Mouse (Mus musculus): ENCODE data around the gene Cst6.
"Not testable (repeated sequence)": the region's sequence is repeated elsewhere in the genome, so short reads cannot be mapped to it uniquely, and the experiment has no call there.

The Cst6 gene

GRCm38 (mm10) chr19:5349502-5349873, at the start of gene Cst6:
TSS of gene Cst6 (minus strand) at chr19:5349574.
- not testable (repeated sequence) for DNase-seq (ENCODE audit: low spot score)

- no peak for DNase-seq (ENCODE audit: low spot score)
These were observed 46.0 kb upstream of the Cst6 start for GRCm38 (mm10) chr19:5395371-5395770.

GRCm38 (mm10) chr19:5394168-5394567, 44.8 kb upstream of the Cst6 start:
- DNase-seq (ENCODE audit: low spot score): no peak

GRCm38 (mm10) chr19:5392892-5393291, 43.5 kb upstream of the Cst6 start:
- no peak for DNase-seq (ENCODE audit: low spot score)

- no peak for DNase-seq (ENCODE audit: low spot score)
These were observed 41.0 kb upstream of the Cst6 start for GRCm38 (mm10) chr19:5390416-5390815.

GRCm38 (mm10) chr19:5389647-5390046, 40.3 kb upstream of the Cst6 start:
- peak; percentile 65 for DNase-seq (ENCODE audit: low spot score)

- peak; percentile 92 for DNase-seq (ENCODE audit: low spot score)
These were observed 39.3 kb upstream of the Cst6 start, which contains the start of gene Sart1 for GRCm38 (mm10) chr19:5388588-5389242. TSS of gene Sart1 (minus strand) at chr19:5388703.

GRCm38 (mm10) chr19:5388011-5388441, 38.7 kb upstream of the Cst6 start:
- DNase-seq (ENCODE audit: low spot score): no peak

- DNase-seq (ENCODE audit: low spot score): no peak
These were observed 35.3 kb upstream of the Cst6 start for GRCm38 (mm10) chr19:5384715-5385114.

- DNase-seq (ENCODE audit: low spot score): no peak
These were observed 34.0 kb upstream of the Cst6 start for GRCm38 (mm10) chr19:5383326-5383725.

GRCm38 (mm10) chr19:5377446-5377845, 28.1 kb upstream of the Cst6 start:
- DNase-seq (ENCODE audit: low spot score): no peak

GRCm38 (mm10) chr19:5374748-5375147, 25.4 kb upstream of the Cst6 start:
- DNase-seq (ENCODE audit: low spot score): no peak

- no peak for DNase-seq (ENCODE audit: low spot score)
These were observed 24.8 kb upstream of the Cst6 start for GRCm38 (mm10) chr19:5374177-5374576.

GRCm38 (mm10) chr19:5372724-5373123, 23.4 kb upstream of the Cst6 start:
- DNase-seq (ENCODE audit: low spot score): no peak

GRCm38 (mm10) chr19:5370932-5371331, 21.6 kb upstream of the Cst6 start:
- no peak for DNase-seq (ENCODE audit: low spot score)

GRCm38 (mm10) chr19:5367455-5367854, 18.1 kb upstream of the Cst6 start:
- peak; percentile 37 for DNase-seq (ENCODE audit: low spot score)

GRCm38 (mm10) chr19:5367053-5367359, 17.6 kb upstream of the Cst6 start, which contains the start of gene Banf1:
TSS of gene Banf1 (minus strand) at chr19:5367168.
- no peak for DNase-seq (ENCODE audit: low spot score)

- peak; percentile 97 for DNase-seq (ENCODE audit: low spot score)
These were observed 17.0 kb upstream of the Cst6 start, which contains the start of gene Eif1ad for GRCm38 (mm10) chr19:5366175-5367052. TSS of gene Eif1ad (plus strand) at chr19:5366741.

GRCm38 (mm10) chr19:5365751-5366150, 16.4 kb upstream of the Cst6 start:
- DNase-seq (ENCODE audit: low spot score): no peak

- DNase-seq (ENCODE audit: low spot score): no peak
These were observed 14.8 kb upstream of the Cst6 start for GRCm38 (mm10) chr19:5364124-5364523.

- no peak for DNase-seq (ENCODE audit: low spot score)
These were observed 12.8 kb upstream of the Cst6 start for GRCm38 (mm10) chr19:5362186-5362585.

GRCm38 (mm10) chr19:5356080-5356479, 6.7 kb upstream of the Cst6 start:
- no peak for DNase-seq (ENCODE audit: low spot score)

GRCm38 (mm10) chr19:5353609-5354008, 4.2 kb upstream of the Cst6 start:
- DNase-seq (ENCODE audit: low spot score): no peak

Data from c-Kit-positive CD71-positive TER-119-positive erythroid progenitor cells, embryonic 14.5 days (primary cell).